Mouse (Mus musculus): ENCODE data around the gene Rpl3.

The Rpl3 gene

DNA sequence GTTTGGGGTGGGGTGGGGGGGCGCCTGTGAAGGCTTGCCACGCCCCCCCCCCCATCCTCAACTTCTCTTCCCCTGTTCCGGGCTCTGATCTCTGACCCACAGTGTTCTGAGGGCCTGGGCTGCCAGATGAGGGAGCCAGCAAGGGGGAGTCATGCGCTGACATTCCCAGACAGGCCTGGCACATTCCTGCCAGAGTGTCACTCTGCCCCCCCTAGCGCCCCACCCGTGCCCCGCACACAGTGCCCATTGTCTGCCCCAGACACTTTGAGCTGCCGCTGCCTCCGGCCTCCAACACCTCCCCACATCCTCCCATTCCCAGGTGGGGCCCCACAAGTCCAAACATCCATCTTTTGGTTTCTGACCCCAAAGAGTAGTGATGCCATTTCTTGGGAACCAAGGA lies 29.3 kb downstream of the Rpl3 start:
- no peak for DNase-seq

DNA sequence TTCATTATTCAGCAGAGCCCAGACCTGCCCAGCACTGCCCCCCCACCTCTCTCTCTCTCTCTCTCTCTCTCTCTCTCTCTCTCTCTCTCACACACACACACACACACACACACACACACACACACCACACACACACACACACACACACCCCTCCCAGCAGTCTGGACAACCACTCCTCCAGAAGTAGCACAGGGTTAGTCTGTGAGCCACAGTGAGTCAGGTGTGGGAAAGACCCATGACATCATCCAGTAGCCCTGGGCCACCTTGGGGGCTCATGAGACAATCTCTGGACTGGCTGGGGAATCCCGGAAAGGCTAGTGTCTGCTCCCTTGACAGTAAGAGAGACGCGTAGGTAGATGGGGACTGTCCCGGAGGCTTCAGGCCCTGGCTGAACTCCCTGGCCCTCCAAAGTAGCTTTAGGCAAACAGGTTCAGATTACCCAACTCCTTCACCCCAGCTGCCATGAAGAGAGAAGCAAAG lies 30.6 kb downstream of the Rpl3 start:
- DNase-seq, result no peak

DNA sequence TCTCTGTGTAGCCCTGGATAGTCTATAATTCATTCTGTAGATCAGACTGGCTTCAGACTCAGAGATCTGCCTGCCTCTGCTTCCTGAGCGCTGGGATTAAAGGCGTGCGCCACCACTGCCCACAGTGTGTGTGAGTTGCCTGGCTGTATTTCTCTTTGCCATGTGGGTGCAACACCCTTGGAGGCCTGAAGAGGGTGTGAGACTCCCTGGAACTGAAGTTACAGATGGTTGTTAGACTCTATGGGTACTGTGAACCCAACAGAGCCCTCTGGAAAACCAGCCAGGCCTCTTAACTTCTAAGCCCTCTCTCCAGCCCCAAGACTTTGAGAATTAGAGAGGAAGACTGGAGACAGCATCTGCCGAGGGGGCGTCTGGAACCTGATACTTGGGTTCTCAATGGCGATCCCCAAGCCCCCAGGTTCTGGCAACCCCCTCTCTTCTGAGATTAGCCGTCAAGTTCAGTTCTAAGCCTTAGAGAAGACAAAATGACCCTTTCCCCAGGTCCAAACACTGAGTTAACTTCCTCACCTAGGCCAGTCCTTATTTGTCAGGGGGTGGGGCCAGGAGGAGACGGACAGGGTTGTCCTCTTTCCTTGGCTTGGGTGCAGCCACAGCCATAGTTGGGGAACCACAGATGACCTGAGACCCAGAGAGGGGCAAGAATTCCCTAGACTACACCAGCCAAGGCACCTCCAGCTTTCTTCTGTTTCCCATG lies 31.2 kb downstream of the Rpl3 start:
- no peak for DNase-seq

DNA sequence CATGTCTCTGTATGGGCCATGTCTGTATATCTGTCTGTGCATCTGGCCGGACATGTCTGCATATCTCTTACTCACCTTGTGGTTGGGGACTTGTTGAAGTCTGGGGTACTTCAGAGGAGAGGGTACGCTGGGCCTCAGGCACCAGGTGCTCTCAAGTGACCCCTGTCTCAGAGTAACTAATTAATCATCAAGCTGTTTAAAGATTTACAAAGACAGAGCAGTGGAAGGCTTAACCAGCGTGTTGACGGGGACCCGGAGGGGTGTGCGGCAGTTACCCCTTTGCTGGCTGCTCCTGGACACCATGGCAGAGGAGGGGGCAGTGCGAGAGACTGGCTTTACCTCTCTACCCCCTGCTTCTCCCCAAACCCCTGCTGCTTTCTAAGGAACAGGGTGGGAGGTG lies 32.1 kb downstream of the Rpl3 start:
- peak; percentile 82 for DNase-seq

DNA sequence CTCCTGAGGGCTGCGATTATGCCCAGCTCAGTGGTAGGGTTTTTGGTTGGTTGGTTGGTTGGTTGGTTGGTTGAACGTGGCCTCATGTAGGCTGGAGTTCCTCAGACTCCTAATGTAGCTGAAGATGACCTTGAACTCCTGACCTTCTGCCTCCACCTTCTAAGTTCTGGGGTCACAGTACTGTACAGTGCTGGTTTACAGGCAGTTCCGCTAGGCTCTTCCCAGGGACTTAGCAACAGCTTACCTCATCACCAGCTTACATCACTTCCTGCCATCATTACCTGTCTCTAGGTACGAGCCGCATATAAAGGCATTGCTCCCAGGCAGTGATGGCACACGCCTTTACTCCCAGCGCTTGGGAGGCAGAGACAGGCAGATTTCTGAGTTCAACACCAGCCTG lies 33.5 kb downstream of the Rpl3 start:
- DNase-seq, result no peak

DNA sequence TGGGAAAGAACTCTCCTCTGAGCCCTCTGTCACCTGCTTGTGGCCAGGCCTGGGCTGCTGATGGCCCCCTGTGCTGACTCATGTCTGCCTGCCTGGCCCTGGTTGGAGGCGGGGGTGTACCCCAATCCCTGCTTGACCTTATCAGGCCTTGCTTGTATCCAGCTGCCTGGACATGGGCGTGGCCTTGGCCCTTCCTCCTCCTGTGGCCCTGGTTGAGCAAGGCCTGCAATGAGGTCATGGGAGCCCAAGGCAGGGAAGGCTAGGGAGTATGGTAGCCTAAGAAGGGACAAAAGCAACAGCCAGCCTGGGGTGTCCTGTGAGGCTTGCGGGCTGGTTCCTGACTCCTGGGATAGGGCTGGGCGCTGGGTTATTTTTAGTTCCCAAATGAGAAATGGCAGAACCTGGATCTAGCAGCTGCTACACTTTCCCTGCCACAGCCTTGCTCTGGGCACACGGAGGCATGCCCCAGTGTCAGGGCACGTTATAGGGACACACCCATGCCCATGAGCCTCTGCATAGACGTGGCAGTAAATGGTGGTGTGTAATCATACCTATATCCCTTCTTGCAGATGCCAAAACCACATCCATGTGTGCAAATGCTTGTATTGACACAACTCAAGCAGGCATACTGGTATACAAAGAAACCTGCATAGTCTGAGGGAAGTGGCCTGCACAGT lies 37.5 kb downstream of the Rpl3 start:
- DNase-seq, result peak; percentile 46

DNA sequence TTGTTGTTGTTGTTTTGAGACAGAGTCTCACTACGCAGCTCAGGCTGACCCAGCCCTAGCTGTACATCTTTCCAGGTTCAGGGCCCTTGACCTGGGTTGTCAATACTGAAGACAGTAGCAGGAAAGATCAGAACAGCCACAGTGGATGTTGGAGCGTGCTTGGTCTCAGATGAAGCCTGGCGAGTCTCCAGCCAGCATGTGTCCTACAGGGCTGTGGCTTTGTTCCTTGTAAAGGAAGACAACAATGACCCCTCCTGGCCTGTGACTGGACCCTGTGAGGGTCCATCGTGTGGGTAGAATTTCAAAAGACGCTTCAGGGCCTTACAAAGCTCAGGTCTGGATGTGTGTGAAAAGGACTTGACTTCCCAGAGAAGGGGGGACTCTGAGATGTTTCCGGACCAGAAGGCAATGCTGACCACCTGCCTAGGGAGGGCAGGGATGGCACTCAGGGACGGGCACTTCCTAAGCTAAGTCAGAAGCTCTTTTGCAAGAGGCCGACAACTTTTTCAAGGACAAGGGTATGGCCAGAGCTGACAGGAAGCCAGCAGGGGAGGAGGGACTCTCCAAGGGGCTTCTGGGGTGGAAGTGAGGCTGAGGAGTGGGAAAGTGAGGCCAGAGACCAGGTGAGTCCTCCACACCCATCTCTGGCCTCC lies 38.2 kb downstream of the Rpl3 start:
- no peak for DNase-seq

DNA sequence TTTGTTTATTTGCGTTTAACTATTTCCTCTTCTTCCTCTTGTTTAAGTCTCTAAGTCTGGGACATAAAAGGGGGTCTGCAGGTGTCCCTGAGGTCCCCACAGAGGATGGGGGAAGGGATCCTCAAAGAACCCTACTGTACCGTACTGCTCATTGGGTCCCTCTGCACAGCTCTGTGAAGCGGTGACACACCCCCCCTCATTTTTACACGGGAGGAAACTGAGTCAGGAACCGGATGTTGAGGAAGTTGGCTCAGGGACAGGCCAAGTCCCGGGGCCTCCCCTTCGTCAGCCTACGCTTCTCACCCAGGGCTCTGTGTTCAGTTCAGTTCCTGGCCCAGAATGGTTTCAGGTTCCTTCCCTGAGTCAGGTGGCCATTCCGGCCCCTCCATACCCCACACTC lies 39.9 kb downstream of the Rpl3 start:
- DNase-seq, result no peak

DNA sequence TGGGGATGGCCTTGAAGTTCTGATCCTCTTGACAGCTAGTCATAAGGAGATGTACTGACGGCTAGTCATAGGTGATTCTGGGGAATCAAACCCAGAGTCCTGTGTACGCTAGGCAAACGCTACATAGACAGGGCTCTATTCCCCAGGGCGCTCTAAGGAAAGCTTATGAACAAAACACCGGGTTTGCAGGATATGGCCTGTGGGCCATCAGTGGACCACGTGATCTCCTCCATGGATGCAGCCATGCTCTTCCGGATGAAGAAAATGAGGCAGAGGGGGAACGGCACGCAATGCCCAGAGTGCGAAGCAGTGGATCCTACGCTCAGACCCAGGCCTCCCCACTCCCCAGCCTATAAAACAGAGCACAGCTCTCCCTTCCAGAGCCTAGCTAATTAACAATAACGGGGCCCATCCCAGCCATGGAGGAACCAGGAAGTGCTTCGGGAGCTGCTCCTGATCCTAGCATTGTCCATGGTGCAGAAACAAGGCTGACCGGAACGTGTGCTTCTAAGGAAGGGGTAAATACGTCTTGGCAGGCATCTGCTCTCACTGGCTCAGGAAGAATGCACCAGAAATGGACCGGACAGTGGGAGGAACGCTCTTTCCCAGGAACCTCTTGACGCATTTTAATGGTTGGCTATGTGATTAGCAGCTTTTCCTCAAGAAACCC lies 40.4 kb downstream of the Rpl3 start:
- DNase-seq, result no peak

DNA sequence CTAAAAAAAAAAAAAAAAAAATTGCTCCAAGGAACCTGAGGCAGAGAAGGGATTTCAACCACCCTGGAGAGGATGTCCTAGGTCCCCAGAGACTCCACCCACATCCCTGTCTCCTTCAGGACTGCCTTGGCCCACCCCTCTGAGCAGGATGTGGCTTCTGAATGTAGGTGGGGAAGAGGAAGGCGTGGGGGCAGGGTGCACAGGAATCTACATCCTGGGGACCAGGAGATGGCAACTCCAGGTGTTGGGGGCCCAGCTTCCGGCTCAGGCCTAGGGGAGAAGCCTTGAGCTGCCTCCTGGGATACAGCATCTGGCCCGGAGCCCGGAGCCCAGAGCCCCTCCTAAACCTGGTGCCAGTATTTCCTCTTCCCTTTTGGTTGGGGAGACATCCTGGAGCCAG lies 41.6 kb downstream of the Rpl3 start:
- DNase-seq, result peak; percentile 58

DNA sequence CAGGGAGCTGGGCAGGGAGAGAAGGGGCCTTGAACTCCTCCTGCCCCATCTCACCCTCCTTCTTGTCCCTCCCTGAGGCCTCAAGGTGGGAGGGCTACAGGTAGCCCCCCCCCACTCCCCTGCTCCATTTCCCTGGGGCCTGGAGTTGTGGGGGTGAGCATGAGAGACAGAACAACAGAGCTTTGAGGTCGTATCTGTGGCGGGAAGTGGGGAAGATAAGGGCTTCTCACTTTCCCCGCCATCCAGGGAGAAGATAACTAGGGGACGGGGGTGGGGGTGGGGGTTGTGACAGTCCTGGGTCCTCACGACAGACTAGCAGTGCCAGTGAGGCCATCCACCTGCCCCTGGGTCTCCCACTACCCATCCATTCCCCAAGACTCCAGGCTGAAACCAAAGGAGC lies 43.7 kb downstream of the Rpl3 start:
- no peak for DNase-seq

DNA sequence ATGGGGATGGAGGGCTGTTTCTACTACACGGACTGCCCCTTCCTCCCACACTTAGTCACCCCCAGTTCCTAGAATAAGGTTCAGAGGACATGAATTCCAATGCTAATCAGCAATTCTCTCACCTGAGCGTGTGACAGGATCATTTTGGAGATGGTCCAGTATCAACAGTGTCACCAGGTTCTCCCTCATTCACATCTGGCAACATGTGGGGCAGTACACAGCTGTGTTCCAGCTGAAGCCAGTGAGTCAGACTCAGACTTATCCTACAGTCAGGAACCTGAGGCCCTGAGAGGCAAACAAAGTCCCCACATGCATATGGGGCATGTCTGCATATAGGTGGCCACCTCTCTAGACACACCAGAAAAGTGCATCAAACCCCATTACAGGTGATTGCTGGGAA lies 44.4 kb downstream of the Rpl3 start:
- DNase-seq, result no peak

DNA sequence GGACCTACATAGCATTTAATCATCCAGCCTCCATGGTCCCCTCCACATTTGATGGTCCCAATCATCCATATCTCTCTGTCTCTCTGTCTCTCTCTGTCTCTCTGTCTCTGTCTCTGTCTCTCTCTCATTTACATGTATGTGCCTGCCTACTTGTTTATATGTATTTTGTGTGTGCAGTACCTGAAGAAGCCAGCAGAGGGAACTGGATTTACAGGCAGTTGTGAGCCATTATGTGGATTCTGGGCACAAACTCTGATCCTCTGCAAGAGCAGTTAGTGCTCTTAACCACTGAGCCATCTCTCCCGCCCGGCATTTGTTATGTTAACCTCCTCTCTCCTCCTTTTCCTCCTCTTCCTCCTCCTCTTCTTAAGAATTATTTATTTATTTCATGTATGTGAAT lies 45.9 kb downstream of the Rpl3 start:
- DNase-seq, result no peak

DNA sequence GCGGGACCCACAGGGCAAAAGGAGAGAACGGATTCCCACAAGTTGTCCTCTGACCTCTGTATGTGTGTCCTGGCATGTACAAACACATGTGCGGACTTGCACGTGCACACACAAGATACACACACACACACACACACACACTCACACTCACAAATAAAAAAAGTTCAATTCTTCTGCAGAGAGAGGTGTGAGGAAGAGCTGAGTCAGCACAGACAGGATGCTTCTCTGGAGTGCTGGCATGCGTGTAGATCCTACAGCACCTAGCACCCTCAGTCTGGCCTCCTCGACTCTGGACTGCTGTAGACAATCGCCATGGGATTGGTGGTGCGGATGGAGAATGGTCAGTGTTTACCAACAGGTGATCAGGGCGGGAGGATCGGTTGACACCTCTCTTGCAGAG lies 47.4 kb downstream of the Rpl3 start:
- DNase-seq, result no peak

DNA sequence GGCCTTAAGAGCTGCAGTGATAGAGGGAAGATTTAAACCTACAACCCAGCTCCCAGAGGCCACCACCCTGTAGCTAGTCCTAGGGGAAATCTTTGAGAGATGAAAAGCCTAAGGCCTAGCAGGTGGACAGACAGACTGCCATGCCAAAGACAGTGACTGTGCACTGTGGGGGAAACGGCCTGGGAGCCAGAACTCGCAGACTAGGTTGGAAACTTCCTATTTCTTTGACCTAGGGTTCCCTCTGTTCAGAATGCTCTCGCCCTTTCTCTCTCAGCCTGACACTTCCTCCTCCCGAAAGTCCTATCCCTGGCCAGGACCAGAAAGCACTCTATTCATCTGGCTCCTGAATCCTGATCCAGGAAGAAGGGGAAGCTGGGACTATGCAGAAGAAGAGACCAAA lies 49.5 kb downstream of the Rpl3 start:
- DNase-seq, result no peak

DNA sequence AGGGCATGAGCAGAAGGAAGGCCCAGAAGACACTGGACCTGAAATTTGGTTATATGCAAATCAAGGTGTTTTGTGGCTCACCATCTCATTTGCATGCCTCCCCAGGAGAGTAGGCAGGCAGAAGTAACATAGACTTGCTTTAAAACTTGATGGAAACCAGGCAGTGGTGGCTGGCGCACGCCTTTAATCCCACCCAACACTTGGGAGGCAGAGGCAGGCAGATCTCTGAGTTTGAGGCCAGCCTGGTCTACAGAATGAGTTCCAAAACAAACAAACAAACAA lies 53.6 kb downstream of the Rpl3 start:
- no peak for DNase-seq

DNA sequence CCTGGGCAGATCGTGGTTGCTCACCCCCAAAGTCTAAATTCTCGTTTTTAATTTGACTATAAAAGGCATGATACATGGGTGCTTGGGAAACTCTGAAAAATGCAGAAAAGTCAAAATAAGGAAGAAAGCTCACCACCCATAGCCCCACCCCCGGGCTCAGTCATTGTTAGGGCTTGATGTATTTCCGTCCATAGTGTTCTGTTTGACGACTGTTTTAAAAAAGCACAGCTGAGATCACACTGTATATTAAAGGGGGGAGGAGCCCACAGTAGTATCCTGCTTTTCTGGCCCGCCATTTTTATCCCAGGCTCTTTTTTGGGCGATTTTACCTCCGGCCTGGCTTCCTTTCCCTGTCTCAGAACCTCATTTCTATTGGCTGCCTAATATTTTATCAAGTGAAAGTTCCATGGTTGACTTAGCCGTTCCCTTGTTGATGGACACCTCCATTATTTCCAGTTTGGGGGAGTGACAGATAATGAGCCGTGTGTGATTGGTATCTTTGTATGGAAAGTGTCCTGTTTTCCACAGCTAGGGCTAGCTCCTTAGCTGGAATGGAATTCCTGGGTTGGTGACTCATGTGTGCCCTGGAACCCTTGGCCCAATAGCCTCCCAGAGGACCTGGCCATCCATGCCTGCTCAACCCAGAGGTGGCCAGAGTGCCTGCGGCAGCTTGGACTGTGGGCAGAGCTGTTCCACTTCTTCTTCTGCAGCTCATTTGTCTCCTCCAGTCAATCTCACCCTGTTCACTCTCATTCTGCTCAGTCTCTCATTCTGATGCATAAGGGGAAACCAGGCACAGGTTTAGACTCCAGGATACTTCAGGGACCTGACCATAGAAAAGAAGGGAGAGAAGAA lies 54.2 kb downstream of the Rpl3 start:
- no peak for DNase-seq

DNA sequence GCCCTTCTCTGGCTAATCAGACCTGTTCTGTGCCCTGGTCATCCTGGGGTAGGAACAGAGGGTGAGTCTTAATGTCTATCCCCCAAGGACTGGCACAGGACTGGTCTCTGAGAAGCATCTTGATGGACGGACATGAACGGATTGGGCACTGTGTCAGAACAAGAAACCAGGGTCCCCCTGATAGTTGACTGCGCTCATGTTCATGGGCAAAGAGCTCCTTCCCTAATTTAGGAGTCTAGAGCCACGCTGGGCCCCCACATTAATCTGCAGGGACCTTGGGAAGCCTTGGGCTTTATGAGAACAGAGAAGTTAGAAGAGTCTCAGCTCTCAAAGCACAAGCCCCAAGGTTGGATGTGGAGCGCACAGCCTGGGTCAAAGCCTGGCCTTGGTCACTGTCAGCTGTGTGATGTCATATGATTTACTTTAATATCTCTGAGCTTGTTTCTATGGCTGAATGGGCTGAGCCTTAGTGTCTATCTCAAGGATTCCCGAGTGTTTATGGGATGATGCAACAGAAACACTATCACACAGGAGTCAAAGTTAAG lies 56.3 kb downstream of the Rpl3 start:
- no peak for DNase-seq

DNA sequence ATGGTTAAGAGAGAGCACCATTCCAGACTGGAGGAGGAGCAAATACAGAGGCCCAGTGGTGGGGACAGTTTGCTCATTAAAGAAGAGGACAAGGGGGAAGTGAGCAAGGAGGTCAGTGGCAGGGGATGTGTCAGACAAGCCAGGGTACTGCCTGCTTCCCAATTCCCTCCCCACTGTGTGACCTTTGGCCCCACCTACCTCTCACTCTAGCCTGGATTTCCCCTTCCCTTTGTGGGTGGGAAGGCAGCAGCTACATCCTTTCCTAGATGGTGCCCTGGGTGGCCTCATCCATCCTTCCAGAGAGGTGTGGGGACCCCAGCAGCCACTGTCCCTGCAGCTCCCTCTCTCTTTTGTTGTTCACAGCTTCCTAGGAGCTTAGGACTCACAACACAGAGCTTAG lies 56.8 kb downstream of the Rpl3 start:
- no peak for DNase-seq

DNA sequence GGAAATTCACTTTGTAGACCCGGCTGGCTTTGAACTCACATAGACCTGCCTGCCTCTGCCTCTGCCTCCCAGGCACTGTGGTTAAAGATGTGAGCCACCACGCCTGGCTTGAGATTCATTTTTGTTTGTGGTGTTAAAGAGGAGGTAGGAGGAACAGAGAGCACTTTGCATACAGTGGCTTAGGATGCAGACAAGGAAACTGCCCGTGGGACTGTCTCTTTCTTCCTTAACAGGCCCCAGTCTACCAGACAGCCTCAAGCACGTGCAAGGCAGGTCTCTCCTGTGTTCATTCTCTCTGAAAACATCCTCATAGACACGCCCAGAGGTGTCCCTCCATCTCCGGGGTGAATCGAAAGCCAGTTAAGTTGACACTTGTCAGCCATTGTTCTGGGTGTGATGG lies 57.3 kb downstream of the Rpl3 start:
- DNase-seq, result no peak

DNA sequence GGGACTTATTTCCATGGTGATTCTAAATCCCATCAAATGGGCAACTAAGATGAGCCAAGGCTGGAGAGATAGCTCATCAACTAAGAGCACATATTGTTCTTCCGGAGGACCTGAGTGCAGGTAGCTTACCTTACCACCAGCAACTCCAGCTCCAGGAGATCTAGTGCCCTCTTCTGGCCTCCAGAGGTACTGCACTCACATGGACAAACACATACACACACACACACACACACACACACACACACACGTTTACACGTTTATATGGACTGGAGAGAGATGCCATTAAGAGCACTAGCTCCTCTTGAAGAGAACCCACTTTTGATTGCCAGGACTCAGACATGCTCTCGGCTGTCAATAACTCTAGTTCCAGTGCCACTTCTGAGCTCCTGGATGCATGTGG lies 60.5 kb downstream of the Rpl3 start:
- DNase-seq, result no peak

DNA sequence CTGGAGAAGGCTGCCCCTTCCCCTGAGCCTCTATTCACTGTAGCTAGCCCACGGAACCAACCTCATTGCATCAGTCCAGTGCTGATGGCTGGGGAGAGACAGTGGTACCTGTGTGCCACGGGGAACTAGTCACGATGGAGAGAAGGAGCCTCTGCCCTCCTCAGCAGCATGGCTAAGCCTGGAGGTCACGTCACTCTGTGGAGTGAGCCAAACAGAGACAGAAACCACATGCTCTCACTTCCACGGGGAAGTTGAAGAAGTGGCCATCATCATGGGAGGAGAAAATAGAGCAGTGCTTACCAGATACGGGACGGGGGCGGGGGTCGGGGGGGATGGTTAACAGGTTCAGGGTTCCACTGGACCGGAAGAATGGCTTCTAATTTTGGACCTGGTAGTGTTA lies 61.3 kb downstream of the Rpl3 start:
- no peak for DNase-seq

DNA sequence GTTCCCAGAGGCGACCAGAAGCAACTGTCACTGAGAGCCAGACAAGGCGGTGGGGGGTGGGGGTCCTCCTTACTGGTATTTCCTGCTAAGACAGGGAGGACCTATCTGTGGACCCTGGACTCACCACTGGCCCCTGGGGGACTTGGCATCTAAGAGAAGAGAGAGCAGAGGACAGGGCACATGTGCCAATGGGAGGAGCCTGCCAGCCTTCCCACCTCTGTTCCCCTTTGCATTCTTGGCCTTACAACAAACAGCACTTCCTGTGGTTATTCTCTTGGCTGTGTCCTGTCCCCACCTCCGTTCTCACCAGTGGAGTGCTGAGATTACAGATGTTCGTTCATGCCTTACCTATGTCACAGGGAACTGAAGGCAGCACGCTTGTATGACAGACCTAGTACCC lies 62.8 kb downstream of the Rpl3 start:
- no peak for DNase-seq
